Mouse (Mus musculus) heart, adult 8-10 months (tissue): ENCODE results near the gene Mrrf. TPM values are rescaled to one million over a fixed set of nuclear protein-coding genes. Genes with fewer than 3 reads are reported as not detected.

Source experiments
- DNase-seq: peaks from one replicate; pipeline ENCODE4 v3.0.0; 2022; ENCODE audit warnings: low spot score
- total RNA-seq, 4 experiments: library from RNA; stranded (reverse); gene quantifications; 2 replicates each; pipeline ENCODE4 v1.2.4; 2022

The Mrrf gene
- total RNA-seq, 4 experiments from 2014 or later, result 40.5 to 44.0 (median 42.3) TPM

- no peak for DNase-seq
Measured at GRCm38 (mm10) chr2:36230967-36231366, 94.8 kb downstream of the Mrrf start.

DNA sequence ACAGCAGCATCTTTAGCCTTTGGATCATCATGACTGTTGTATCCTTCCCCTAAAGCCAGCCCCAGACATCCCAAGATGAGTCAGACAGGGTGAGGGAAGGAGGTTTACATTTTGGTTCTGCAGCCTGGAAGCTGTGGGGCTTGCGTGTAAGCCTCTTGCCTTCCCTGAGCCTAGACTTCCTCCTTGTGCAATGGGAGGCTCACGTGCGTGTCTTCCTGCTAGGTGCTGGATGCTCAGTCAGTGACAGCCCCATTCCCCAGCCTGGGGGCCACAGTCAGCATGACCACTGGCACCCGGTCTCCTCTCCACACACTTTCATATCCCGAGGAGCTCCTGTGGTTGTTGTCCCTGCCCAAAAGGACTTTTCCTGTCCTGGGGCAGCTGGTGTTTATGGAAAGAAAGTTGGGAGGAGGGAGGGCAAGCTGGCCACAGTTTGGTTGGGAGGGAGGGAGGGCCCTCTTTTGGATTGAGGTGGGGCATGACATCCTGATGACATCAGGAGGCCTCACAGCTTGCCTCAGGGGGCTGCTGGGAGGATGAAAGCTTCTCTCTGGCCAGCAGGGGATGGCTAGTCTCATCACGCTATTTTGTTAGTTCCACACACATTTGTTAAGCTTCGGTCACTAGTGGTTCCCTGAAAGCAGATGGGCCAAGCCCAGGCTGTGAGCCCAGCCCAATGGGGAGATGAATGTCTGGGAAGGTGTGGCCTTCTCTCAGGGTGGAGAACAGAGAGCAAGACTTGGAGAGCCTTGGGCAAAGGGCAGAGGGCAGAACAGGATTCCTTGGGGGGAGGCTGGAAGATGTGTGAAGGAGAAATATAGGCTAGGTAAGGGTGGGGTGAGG lies 98.6 kb downstream of the Mrrf start:
- no peak for DNase-seq

DNA sequence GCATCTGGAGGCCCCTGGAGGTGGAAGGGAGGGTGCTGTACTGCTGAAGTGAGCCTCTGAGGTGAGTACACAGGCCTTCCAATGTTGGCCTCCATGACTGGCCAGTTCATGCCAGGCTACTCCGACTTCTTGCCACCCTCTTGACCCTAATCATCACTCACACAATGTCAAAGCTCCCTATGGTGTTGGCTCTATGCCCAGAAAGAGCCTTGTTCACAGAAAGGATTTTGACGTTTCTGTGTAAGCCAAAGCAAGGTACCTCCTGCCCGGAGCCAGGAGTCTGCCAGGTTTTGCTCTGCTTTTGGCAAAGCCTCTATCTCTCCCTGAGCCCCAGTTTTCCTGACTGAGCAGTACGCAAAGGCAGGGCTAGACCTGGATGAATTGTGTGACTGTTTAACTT lies 99.7 kb downstream of the Mrrf start:
- peak; percentile 71 for DNase-seq

DNA sequence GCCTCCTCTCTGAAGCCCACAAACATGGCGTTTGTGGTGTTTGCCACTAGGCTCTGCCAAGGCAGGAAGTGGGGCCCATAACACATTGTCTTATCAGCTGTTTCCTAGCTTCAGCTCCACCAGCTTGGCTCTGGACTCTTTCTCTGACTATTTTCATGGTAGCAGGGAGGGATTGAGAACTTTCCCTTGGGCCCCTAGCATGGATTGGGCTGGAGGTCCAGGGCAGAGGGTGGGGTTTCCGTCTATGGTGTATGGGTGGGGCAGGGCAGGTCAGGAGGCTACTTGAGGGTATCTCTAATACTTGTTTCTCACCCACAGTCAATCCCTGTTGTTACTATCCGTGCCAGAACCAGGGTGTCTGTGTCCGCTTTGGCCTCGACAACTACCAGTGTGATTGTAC lies 100.7 kb downstream of the Mrrf start:
- DNase-seq, result no peak

DNA sequence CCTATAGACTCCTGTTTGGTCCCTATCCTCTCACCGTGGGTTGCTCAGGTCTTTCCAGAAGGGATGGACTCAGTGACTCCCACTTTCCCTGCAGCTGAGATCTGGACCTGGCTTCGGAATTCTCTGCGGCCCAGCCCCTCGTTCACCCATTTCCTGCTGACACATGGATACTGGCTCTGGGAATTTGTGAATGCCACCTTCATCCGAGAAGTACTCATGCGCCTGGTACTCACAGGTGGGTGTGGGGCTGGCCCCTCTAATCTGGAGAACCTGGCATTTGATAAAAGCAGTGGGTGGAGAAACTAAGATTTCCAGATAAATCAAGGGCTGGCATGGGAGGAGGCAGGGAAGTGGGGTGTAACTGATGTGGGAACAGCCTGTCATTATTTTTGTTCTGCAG lies 101.4 kb downstream of the Mrrf start:
- DNase-seq, result no peak

DNA sequence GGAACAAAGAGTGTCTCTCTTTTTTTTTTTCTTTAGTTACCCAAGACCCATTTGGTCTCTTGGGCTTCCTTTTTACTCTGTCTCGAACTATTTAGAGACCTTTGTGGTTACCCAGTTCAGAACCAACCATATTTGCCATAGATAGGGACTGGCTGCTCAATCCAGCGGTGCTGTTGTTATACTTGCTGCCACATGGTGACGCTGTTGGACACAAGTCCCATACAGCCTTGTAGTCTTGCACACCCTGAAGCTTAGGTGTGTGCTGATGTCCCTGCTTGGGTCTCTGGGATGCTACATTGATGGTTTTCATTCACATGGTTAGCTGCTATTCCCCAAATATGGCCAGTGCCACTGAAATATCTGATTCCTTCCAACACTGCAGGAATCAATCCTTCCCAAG lies 102.3 kb downstream of the Mrrf start:
- no peak for DNase-seq

- no peak for DNase-seq
Measured at GRCm38 (mm10) chr2:36238951-36239350, 102.8 kb downstream of the Mrrf start.

Other genes starting within 250 kb of the Mrrf start
- gene Ttll11, start 156.5 kb upstream of the Mrrf start, total RNA-seq, result 1 to 10 TPM; 1.5 to 2.7 (median 1.8) TPM
- gene Ndufa8, start 87.0 kb upstream of the Mrrf start, total RNA-seq, result 100 to 1,000 TPM; 642 to 707 (median 697) TPM
- not detected for gene Morn5, start 86.9 kb upstream of the Mrrf start, total RNA-seq
- gene Lhx6, start 31.0 kb upstream of the Mrrf start, total RNA-seq, result 1 to 10 TPM; 2.5 to 6.0 (median 3.3) TPM
- 10 to 100 TPM; 31.0 to 37.1 (median 33.3) TPM for gene Rbm18, start 384 bp downstream of the Mrrf start, total RNA-seq
- gene Ptgs1, start 94.0 kb downstream of the Mrrf start, total RNA-seq, result 10 to 100 TPM; 10.9 to 23.6 (median 16.1) TPM
- gene Olfr338, start 237.1 kb downstream of the Mrrf start, total RNA-seq, result not detected